Mouse (Mus musculus) E14TG2a.4 (cell line): ENCODE results near the gene 5730522E02Rik.

Source experiments
- CTCF ChIP-seq: conservative IDR thresholded peaks from 2 replicates; pipeline ENCODE4 v1.5.1; 2014; ENCODE audit warnings: low read length
- NANOG ChIP-seq: IDR thresholded peaks from 2 replicates; pipeline ENCODE4 v1.6.1; 2014; ENCODE audit warnings: borderline replicate concordance, low read length, mixed read lengths
- POU5F1 ChIP-seq: IDR thresholded peaks from 2 replicates; pipeline ENCODE4 v1.6.1; 2014; ENCODE audit warnings: low read length, borderline replicate concordance

- TF ChIP-seq CTCF (no peak), POU5F1 (no peak), NANOG (no peak)
These were observed 536.4 kb downstream of the 5730522E02Rik start for GRCm38 (mm10) chr11:25674194-25674593.
